Mouse (Mus musculus): ENCODE measurements at regions not wholly inside any gene's neighbourhood (a gene's known extent, or its start where the extent isn't known, plus 50 kb on each side); places are given as distances from the start of the nearest gene placed in this dataset.

DNA sequence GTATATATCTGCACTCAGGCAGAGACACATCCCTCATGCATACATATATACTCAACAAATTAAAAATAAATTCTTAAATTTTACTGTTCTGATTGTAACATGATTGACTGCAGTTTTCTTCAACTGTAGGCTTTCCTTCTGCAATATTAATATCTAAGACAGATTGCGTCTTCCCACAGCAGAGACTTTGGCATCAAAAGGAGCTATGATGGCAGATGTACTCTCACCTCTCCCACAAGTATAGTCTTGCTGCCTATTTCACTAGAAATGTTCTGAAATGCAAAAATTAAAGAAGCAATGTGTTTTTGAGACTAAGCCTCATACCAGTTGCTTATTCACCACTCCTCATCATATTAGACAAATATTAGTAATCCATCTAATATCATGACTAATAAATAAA, 356.5 kb downstream of the Dnah5 start:
- no peaks in the 10 kb centered on the region for H3K4me1 ChIP-seq (ENCODE audit: insufficient read depth)
- no peak overlapping the region for H3K4me2 ChIP-seq (ENCODE audit: low read depth, low read length)
- ATAC-seq (no peak), DNase-seq (no peak)
- H3K4me3 ChIP-seq (ENCODE audit: low read depth, low read length), result no peak overlapping the region
- no peak overlapping the region for H3K27ac ChIP-seq (ENCODE audit: low read depth)
- no peaks in the 10 kb centered on the region for H3K36me3 ChIP-seq (replicated peaks; ENCODE audit: insufficient read depth, low read length)
- no peaks in the 10 kb centered on the region for H3K9me3 ChIP-seq (ENCODE audit: low read length)
- no peaks in the 10 kb centered on the region for H3K27me3 ChIP-seq (ENCODE audit: insufficient read depth, low read length)
- H3K9ac ChIP-seq (replicated peaks), result no peak overlapping the region
- TF ChIP-seq CTCF (IDR thresholded peaks at IDR 0.05; ENCODE audit: low read depth), result no peak
- TF ChIP-seq EP300 (IDR thresholded peaks at IDR 0.05; ENCODE audit: low read depth), result no peak
- 69% methylated on average over 1 of the region's 1 CpGs for WGBS (ENCODE audit: insufficient replicate concordance)

DNA sequence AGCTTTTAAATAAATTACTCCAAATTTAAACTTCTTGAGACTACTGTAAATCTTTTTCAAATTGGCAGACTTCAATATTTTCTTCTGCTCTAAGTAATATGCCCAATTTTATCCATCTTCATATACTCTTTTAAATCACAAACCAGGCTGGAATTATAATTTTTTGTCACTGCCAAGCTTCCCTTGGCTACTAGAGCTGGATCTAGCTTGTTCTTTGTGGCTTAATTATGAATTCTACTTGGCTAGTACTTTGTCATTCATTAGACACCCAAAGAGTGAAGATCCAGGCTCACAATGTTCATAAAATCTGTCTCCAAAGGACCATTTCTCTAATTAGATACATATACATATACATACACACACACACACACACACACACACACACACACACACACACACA, 391.7 kb downstream of the Dnah5 start:
- no peak for TF ChIP-seq CTCF (IDR thresholded peaks at IDR 0.05; ENCODE audit: low read depth)
- no peak for TF ChIP-seq EP300 (IDR thresholded peaks at IDR 0.05; ENCODE audit: low read depth)
- no peak for ATAC-seq

DNA sequence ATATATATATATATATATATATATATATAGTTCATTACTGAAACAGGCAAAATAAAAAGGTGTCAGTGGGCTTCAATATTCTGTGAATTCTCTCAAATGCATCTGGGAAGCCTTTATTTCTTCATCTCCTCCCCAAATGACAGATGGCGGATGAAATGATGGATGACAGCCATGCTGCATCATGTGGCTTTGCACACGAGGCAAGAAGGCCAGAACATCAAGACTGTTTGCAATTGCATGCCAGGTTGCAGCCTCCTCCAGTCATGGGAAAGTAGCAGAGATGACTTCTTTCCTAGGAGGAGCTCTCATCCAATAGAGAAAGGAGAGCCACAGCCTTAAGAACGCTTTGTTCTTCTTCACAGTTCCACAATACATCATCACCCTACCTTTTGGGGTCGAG, 392.2 kb downstream of the Dnah5 start:
- no peak for ATAC-seq
- no peak for TF ChIP-seq EP300 (IDR thresholded peaks at IDR 0.05; ENCODE audit: low read depth)
- no peak for TF ChIP-seq CTCF (IDR thresholded peaks at IDR 0.05; ENCODE audit: low read depth)
- 52% methylated on average over 4 of the region's 4 CpGs for WGBS (ENCODE audit: insufficient replicate concordance)

More for the DNA sequence above, 391.7 kb downstream of the Dnah5 start:
- Histone ChIP-seq H3K36me3 (replicated peaks; ENCODE audit: insufficient read depth, low read length) (no peaks in the 10 kb centered on the region), H3K9me3 (ENCODE audit: low read length) (no peaks in the 10 kb centered on the region), H3K27me3 (ENCODE audit: insufficient read depth, low read length) (no peaks in the 10 kb centered on the region), H3K4me2 (ENCODE audit: low read depth, low read length) (no peak overlapping the region), H3K27ac (ENCODE audit: low read depth) (no peak overlapping the region), H3K9ac (replicated peaks) (no peak overlapping the region), H3K4me3 (ENCODE audit: low read depth, low read length) (no peak overlapping the region), H3K4me1 (ENCODE audit: insufficient read depth) (no peaks in the 10 kb centered on the region)
- no peak for DNase-seq

DNA sequence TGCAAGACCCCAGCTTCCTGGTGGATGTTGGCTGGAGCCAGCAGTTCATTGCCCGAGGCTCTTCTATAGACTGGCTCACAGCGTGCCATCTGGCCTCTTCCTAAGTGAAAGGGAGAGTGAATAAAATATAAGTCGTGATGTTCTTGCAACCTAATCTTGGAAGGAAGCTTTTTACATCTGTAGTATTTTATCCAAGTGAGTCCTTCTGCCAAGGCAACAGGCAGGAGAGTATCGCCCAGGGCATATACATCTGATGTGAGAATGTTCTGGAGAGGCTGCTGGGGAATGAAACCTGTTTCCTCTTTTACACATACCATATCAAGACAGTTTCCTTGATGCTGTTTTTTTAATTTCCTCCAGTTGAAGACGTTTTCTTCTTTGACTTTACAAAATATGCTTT, 396.6 kb downstream of the Dnah5 start:
- Histone ChIP-seq H3K4me3 (ENCODE audit: low read depth, low read length) (no peak overlapping the region), H3K27me3 (ENCODE audit: insufficient read depth, low read length) (no peaks in the 10 kb centered on the region), H3K27ac (ENCODE audit: low read depth) (no peak overlapping the region), H3K9me3 (ENCODE audit: low read length) (no peaks in the 10 kb centered on the region), H3K4me2 (ENCODE audit: low read depth, low read length) (no peak overlapping the region), H3K4me1 (ENCODE audit: insufficient read depth) (no peaks in the 10 kb centered on the region), H3K36me3 (replicated peaks; ENCODE audit: insufficient read depth, low read length) (no peaks in the 10 kb centered on the region), H3K9ac (replicated peaks) (no peak overlapping the region)
- no peak for TF ChIP-seq CTCF (IDR thresholded peaks at IDR 0.05; ENCODE audit: low read depth)
- TF ChIP-seq EP300 (IDR thresholded peaks at IDR 0.05; ENCODE audit: low read depth), result no peak
- DNase-seq (no peak), ATAC-seq (no peak)
- WGBS (ENCODE audit: insufficient replicate concordance), result 54% methylated on average over 5 of the region's 5 CpGs

More for the DNA sequence above, 392.2 kb downstream of the Dnah5 start:
- no peaks in the 10 kb centered on the region for H3K27me3 ChIP-seq (ENCODE audit: insufficient read depth, low read length)
- H3K4me2 ChIP-seq (ENCODE audit: low read depth, low read length), result no peak overlapping the region
- H3K27ac ChIP-seq (ENCODE audit: low read depth), result no peak overlapping the region
- H3K9me3 ChIP-seq (ENCODE audit: low read length), result no peaks in the 10 kb centered on the region
- no peak overlapping the region for H3K4me3 ChIP-seq (ENCODE audit: low read depth, low read length)
- H3K9ac ChIP-seq (replicated peaks), result no peak overlapping the region
- H3K36me3 ChIP-seq (replicated peaks; ENCODE audit: insufficient read depth, low read length), result no peaks in the 10 kb centered on the region
- DNase-seq, result no peak
- H3K4me1 ChIP-seq (ENCODE audit: insufficient read depth), result no peaks in the 10 kb centered on the region

- H3K9ac ChIP-seq (replicated peaks), result no peak overlapping the region
Observed at GRCm38 (mm10) chr15:28615662-28616061, 412.1 kb downstream of the Dnah5 start.

GRCm38 (mm10) chr15:28640349-28640748, 436.8 kb downstream of the Dnah5 start:
- Histone ChIP-seq H3K36me3 (replicated peaks; ENCODE audit: insufficient read depth, low read length) (no peaks in the 10 kb centered on the region), H3K4me1 (ENCODE audit: insufficient read depth) (no peaks in the 10 kb centered on the region), H3K9me3 (ENCODE audit: low read length) (no peaks in the 10 kb centered on the region), H3K4me3 (ENCODE audit: low read depth, low read length) (no peak overlapping the region), H3K9ac (replicated peaks) (no peak overlapping the region), H3K27ac (ENCODE audit: low read depth) (no peak overlapping the region), H3K27me3 (ENCODE audit: insufficient read depth, low read length) (no peaks in the 10 kb centered on the region), H3K4me2 (ENCODE audit: low read depth, low read length) (no peak overlapping the region)
- 59% methylated on average over 3 of the region's 3 CpGs for WGBS (ENCODE audit: insufficient replicate concordance)
- TF ChIP-seq CTCF (IDR thresholded peaks at IDR 0.05; ENCODE audit: low read depth), result no peak
- no peak for TF ChIP-seq EP300 (IDR thresholded peaks at IDR 0.05; ENCODE audit: low read depth)
- no peak for DNase-seq
- no peak for ATAC-seq

More at GRCm38 (mm10) chr15:28615662-28616061, 412.1 kb downstream of the Dnah5 start:
- no peaks in the 10 kb centered on the region for H3K36me3 ChIP-seq (replicated peaks; ENCODE audit: insufficient read depth, low read length)
- ATAC-seq (no peak), DNase-seq (no peak)
- H3K4me2 ChIP-seq (ENCODE audit: low read depth, low read length), result no peak overlapping the region
- no peaks in the 10 kb centered on the region for H3K9me3 ChIP-seq (ENCODE audit: low read length)
- no peak overlapping the region for H3K4me3 ChIP-seq (ENCODE audit: low read depth, low read length)
- H3K27ac ChIP-seq (ENCODE audit: low read depth), result no peak overlapping the region
- H3K27me3 ChIP-seq (ENCODE audit: insufficient read depth, low read length), result no peaks in the 10 kb centered on the region
- WGBS (ENCODE audit: insufficient replicate concordance), result 67% methylated on average over 3 of the region's 3 CpGs
- no peak for TF ChIP-seq CTCF (IDR thresholded peaks at IDR 0.05; ENCODE audit: low read depth)
- no peak for TF ChIP-seq EP300 (IDR thresholded peaks at IDR 0.05; ENCODE audit: low read depth)
- H3K4me1 ChIP-seq (ENCODE audit: insufficient read depth), result no peaks in the 10 kb centered on the region

DNA sequence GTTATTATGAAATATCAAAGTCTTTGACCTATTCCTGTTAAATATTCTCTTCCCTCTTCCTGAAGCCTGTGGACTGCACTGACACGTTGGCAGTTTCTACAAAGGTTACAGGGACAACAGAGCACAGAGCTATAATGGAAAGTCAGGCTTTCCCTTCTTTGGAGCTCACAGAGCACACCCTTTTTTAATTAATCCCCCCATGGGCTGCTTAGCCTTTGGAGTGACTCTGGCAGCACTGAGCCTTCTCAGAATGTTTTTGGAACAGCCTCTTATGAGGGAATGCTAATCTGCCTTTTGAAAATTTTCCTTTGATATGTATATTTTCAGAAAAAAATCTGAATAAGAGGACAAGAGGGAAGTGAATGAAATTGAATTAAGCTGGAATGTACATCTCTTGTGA, 441.6 kb downstream of the Dnah5 start:
- ATAC-seq, result no peak
- H3K9me3 ChIP-seq (ENCODE audit: low read length), result no peaks in the 10 kb centered on the region
- H3K36me3 ChIP-seq (replicated peaks; ENCODE audit: insufficient read depth, low read length), result no peaks in the 10 kb centered on the region
- no peak overlapping the region for H3K9ac ChIP-seq (replicated peaks)
- no peak overlapping the region for H3K4me3 ChIP-seq (ENCODE audit: low read depth, low read length)
- H3K4me2 ChIP-seq (ENCODE audit: low read depth, low read length), result no peak overlapping the region
- H3K27me3 ChIP-seq (ENCODE audit: insufficient read depth, low read length), result no peaks in the 10 kb centered on the region
- 28% methylated on average over 1 of the region's 1 CpGs for WGBS (ENCODE audit: insufficient replicate concordance)
- no peak for DNase-seq
- no peak overlapping the region for H3K27ac ChIP-seq (ENCODE audit: low read depth)
- TF ChIP-seq CTCF (IDR thresholded peaks at IDR 0.05; ENCODE audit: low read depth) (no peak), EP300 (IDR thresholded peaks at IDR 0.05; ENCODE audit: low read depth) (no peak)
- no peaks in the 10 kb centered on the region for H3K4me1 ChIP-seq (ENCODE audit: insufficient read depth)
